Comparison of ENCODE assay signal across 20 mouse cellular contexts in genomic region chr2:161460600-161460999, GRCm38 (mm10).
"Had no signal": no experiment of that assay in that cellular context is flagged by ENCODE, and none has a peak within 500 bp of the region (broad histone marks: within the 10 kb centered on the region; RNA-seq: fewer than 3 reads in every experiment).

No protein-coding gene starts in this region.

- H3K4me1 ChIP-seq: kidney, embryonic 15.5 days; midbrain, embryonic 12.5 days; midbrain, embryonic 15.5 days; neural tube, embryonic 12.5 days; neural tube, embryonic 15.5 days had no signal

- H3K9ac ChIP-seq: kidney, embryonic 15.5 days; liver, embryonic 14.5 days; liver, postnatal 0 days; lung, embryonic 14.5 days; midbrain, embryonic 12.5 days; midbrain, embryonic 15.5 days; neural tube, embryonic 12.5 days; neural tube, embryonic 15.5 days had no signal

- H3K9me3 ChIP-seq: kidney, embryonic 15.5 days; midbrain, embryonic 12.5 days; midbrain, embryonic 15.5 days; neural tube, embryonic 12.5 days; neural tube, embryonic 15.5 days had no signal

- H3K27ac ChIP-seq: kidney, embryonic 15.5 days; liver, embryonic 14.5 days; macrophage; midbrain, embryonic 12.5 days; midbrain, embryonic 15.5 days; neural tube, embryonic 12.5 days; neural tube, embryonic 15.5 days; stomach, postnatal 0 days had no signal

- H3K36me3 ChIP-seq: kidney, embryonic 15.5 days; midbrain, embryonic 12.5 days; midbrain, embryonic 15.5 days; neural tube, embryonic 12.5 days; neural tube, embryonic 15.5 days had no signal

- ATAC-seq: hindbrain, embryonic 16.5 days; liver, postnatal 0 days; lung, postnatal 0 days; midbrain, embryonic 15.5 days had no signal

- H3K4me2 ChIP-seq: kidney, embryonic 15.5 days; liver, embryonic 11.5 days; lung, embryonic 14.5 days; midbrain, embryonic 12.5 days; midbrain, embryonic 15.5 days; neural tube, embryonic 12.5 days; neural tube, embryonic 15.5 days had no signal

- DNase-seq: kidney, postnatal 4 days; liver, postnatal 0 days; lung, embryonic 14.5 days; right cerebral cortex, adult 18-20 months; right cerebral cortex, postnatal 14 days; right cerebral cortex, postnatal 4 days; thymus, adult 2 months; thymus, postnatal 14 days; thymus, postnatal 4 days had no signal

- H3K4me3 ChIP-seq: kidney, embryonic 15.5 days; midbrain, embryonic 12.5 days; midbrain, embryonic 15.5 days; neural tube, embryonic 12.5 days; neural tube, embryonic 15.5 days had no signal

- H3K27me3 ChIP-seq: kidney, embryonic 15.5 days; midbrain, embryonic 12.5 days; midbrain, embryonic 15.5 days; neural tube, embryonic 12.5 days; neural tube, embryonic 15.5 days had no signal
